Mouse (Mus musculus) testis, postnatal 10 days (tissue): ENCODE results near the gene Ticrr.

ENCODE experiments used
- DNase-seq: peaks from one replicate; pipeline ENCODE4 v3.0.0; 2021; ENCODE audit warnings: low spot score

Ticrr gene

DNA sequence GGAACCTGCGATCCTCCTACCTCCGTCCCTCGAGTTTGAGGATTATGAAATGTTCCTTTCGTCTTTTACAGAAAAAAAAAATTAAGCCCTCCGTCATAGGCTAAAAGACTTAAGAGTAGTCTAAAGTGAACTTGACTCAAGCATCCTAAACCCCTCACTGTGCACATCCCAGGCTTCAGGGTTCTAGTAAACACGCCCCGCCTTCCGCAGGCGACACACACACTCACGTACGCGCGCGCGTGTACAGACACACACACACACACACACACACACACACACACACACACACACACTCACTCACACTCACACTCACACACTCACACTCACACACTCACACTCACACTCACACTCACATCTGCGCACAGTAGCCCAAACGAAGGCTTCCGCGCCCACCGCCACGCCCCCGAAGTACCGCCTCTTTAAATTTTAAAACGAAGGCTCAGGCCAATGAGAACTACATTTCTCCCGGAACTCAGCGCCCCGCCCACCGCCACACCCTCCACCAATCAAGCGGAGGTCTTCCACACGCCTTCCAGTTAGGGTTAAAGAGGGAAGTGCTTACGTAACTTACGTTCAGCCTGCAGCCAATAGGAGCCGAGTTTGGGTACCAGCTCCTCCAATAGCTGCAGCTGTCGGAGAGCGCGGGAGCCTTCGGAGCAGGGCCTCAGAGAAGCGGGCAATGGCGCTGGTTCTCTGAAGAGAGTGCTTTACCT, at the start of gene Ticrr:
TSS of gene Ticrr (plus strand) at position 619 of the 713 bp plus-strand sequence.
- peak; percentile 99 for DNase-seq

DNA sequence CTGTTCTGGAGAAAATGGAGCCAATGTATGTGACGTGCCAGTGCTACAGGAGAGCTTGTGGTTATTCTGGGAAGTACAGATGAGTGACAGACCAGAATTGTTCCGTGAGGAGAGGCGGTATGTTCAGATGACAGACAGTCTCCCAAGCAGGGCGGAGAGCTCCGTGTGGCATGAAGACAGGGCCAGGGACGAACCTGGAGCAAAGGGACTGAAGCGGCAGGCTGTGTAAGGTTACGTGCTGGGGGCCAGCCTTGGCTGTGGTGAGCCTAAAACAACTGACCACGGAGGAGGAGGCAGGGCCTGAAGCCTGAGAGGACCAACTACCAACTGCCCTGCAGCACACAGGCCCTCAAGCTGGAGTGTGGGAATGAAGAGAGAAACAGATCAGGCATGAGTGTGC, 48.1 kb upstream of the Ticrr start:
- no peak for DNase-seq

DNA sequence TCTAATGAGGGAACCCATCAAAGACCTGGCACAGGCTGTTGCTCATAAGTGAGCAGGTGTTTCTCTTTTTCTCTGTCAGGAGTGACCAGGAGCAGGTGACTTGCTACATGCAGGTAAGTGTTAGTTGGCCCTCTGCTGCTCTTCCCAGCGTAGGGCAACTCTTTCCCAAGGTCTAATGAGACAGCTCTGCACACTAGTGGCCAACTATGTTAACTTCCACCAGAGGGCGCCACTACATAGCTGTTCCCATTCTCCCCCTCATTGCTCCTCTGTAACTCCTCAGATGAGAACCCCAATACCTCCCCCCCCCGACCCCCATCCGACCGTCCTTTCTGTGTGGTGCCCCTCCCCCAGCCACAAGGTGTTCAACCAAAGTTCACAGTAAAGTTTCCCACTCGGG, 47.2 kb upstream of the Ticrr start:
- DNase-seq, result peak; percentile 83

DNA sequence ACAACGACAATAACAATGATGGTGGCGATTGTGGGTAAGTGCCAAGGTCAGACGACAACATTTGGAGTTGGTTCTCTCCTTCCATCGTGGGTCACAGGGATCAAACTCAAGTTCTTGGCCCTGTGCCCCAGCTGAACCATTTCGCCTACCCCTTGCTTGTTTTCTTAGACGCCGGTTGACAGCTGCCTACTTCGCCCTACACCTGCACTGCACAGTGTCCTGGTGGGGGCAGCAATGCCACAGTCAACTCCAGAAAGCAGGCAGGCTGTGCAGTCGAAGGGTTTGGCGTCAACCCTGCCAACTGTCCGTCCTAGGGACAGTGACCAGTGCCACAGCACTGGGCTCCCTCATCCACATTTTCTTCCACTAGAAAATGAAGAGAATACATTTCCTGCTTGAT, 46.7 kb upstream of the Ticrr start:
- DNase-seq, result peak; percentile 60

DNA sequence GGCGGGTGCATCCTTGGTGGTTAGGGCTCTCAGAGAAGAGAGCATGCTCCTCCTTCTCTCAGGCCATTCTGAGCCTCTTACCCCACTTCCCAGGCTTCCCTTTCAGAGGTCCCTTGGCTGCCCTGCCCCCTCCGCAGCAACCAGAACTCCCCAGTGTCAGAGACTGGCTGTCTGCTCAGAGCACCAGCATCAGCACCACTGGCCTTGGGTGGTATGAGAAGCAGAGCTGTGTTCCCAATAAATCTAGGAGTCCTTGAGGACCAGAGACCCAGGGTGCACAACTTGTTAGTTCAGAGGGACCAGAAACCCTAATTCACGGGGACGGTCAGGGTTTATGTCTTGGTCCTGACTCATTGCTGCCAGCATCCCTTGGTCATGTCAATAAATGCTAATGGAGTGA, 45.0 kb upstream of the Ticrr start:
- DNase-seq, result no peak

DNA sequence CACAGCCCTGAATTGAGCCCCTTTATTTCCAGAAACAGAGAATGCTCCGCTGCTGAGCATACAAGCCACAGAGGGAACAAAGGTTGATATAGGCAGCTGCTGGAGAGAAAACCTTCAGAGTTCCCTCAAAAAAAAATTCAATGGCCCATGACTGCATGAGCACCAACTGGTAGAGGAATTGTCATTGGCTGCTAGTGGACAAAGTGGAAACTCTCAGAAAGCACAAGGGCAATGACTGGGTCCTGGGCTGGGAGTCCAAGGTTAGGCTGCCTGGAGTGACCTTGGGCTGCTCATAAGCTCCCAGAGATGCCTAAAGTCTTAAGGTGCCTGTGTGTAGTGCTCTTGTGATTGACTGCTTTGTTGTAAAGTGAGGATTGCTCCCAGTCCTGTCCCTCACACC, 44.1 kb upstream of the Ticrr start:
- DNase-seq, result no peak

DNA sequence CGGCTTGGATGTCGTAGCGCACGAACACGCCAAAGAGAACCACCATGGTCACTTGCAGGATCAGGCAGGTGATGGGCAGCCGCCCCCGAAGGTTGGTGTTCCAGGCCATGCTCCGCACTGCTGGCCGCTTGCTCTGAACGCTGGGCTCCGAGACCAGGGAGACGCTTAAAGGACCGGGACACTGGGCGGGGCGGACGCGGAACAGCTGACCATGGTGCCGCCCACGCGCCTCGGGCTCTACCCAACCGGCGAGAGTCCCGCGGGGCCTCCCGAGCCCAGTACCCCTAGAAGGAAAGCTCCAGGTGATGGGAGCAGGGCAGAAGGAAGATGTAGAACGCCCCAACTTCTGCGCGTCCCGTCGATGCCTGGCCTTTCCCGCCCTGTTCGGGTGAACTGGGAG, 42.6 kb upstream of the Ticrr start, which contains the start of gene Rhcg:
TSS of gene Rhcg (minus strand) at position 240 of the 400 bp plus-strand sequence.
- peak; percentile 53 for DNase-seq

DNA sequence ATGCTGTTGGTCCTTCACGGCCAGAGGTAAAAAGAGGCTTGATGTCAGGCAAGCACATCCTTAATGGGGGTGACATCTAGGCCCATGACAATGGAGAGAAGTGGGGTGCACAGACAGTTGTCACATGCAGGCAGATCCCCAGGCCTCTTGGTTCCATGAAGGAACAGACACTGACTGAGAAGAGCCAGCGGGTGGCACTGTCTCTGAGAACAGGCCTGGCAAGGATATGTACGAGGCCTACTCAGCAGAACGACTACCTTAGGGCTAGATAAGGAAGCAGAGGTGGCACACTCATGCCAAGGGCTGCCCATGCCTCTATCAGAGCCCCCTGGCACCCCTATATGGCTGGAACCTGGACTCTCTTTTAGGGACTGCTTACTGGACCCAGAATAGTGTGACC, 40.5 kb upstream of the Ticrr start:
- no peak for DNase-seq

DNA sequence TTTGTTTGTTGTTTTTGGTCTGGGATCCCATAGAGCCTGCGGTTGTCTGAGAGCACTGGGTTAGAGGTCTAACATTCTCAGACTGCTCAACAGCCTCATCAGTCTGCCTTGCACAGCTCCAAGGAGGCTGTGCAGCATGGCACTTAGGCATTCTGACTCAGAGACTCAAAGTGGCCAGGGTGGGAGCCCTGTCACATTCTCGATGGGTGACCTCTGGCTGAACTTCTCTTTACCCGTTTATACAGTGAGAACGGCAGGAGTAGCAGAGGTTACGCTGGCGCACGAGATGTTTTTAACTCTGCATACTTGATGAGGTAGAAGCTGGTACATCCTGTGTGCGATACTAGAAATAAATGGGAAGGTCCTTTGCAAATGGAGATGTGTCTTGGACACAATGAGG, 36.9 kb upstream of the Ticrr start:
- no peak for DNase-seq

DNA sequence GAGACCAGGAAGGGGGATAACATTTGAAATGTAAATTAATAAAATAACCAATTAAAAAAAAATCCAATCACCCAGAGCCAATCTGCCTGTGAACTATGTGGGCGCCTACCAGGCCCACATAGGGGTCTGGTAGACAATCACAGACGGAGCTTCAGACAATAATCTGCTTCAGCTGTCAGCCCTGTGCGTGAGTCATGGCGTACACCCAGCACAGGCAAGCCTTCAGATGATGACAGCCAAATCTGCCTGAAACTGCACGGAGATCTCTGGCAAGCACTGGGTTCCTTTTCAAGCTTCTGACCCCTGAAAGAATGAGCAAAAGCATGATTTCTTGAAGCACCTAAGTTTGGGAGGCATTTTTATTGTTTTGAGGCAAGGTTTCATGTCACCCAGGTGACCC, 33.8 kb upstream of the Ticrr start:
- no peak for DNase-seq

DNA sequence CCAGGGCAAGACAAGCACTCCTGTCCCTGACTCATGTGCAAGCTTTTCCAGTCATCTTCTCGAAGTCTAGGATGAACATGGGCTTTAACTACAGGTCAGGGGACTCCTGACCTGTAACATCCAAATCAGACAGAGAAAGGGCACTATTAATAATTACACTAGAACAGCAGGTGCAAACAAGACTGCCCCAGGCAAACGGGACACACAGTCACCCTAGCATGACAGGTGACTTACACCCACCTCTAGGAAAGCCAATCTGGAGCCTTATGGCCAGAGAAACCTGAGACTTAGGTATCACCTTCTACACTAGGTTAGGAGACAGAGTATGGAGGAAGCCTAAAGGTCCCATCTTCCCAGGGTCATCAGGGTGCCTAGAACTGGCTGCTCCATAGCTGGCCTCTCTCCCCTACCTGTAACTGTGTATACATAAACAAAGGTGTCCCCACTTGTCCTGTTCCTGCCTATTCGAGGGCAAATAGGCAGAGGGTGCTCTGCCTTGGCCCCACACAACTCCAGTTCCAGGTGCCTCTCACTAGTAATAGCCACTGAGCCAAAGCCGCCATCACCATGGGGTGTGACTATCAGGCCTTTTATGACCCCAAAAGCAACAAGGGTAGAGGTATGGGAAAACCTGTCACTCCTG, 31.6 kb upstream of the Ticrr start:
- DNase-seq, result no peak

DNA sequence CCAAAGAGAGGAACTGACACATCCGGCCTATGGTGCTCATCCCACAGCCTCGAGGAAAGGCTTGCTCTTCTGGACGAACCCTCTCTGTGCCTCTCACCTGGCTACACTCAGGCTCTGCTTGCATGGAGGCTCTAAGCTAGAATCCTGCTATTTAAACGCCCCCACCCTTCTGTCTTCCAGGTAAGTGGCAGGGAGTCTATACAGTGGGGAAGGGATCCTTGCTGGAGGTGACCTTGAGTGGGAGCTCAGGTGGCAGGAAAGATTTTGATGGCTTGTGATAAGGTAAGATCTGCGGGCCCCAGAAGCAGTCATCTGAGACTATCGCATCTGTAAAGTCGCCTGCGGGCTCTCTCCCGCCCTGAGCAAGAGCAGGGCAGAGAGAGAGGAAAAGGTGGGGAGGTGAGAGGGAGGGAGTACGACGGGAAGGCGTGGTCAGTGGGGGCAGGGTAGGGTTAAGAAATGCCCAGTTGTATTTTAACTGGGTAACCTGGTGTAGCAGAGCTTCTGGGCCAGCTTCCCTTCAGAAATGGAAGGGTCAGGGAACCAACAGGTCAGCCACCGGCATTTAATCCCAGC, 28.1 kb upstream of the Ticrr start:
- DNase-seq, result no peak

DNA sequence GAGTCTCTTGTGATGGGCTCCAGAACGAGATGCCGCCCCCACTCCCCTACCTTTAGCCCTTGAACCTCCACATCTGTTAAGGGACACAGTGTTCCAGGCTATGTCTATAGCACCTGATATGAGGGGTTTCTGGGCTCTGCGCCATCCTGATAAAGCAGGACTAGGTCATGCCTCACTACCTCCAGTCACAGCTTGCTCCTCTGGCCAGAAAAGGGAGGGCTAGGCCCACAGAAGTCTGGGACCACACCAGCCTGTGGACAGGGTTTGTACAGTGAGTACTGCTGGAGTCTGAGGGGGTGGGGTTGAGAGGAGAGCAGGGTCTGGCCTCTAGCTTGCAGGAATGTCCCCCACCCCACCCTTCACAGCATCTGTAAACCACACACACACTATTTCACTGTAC, 12.8 kb upstream of the Ticrr start:
- peak; percentile 56 for DNase-seq

DNA sequence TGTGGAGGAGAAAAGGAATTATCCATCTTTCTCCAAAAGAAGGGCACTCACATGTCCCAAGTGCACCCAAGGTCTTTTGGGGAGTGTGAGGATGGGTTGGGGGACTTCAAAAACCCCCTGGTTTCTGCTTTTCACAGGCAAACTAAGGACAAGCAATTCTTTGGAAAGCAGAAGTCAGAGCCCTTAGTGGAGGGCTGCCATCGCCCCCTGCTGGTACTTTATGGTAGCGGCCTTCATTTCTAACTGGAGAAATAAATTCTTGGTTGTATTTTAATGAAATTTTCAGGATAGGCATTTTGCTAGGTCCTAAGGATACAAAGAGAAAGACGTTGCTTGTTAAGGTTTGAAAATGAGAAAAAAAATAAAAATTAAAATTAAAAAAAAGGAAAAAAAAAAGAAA, 11.0 kb upstream of the Ticrr start:
- DNase-seq, result peak; percentile 83

DNA sequence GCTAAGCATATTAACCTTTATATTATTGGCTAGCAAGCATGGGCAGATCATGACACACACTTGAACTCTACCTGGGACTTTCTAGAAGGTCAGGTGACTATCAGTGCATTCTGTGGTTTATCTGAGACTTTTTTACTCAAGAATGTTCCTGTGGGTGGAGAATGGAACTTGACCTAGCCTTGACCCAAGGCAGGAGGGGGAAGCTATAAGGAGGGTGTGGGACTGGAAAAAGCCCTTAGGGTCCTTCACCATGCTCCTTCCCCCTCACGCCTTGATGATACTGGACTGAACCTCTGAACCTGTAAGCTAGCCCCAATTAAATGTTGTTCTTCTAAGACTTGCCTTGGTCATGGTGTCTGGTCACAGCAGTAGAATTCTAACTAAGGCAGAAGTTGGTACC, 5.8 kb upstream of the Ticrr start:
- no peak for DNase-seq

DNA sequence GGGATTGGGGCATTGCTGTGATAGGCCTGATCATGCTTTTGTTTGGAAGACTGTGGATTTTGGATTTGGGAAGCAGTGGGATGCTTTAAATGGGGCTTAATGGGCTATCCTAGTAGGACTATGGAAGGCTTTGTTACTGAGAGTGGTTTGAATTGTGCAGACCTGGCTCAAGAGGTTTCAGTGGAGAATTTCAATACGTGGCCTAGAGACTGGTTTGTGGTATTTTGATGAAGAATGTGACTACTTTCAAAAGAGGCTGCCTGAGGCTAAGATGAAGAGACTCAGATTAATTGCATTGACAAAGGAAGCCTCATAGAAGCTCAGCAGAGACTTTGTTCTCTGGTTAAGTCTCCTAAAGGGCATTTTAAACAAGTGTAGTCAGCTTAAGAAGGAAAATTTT, 5.4 kb upstream of the Ticrr start:
- no peak for DNase-seq

DNA sequence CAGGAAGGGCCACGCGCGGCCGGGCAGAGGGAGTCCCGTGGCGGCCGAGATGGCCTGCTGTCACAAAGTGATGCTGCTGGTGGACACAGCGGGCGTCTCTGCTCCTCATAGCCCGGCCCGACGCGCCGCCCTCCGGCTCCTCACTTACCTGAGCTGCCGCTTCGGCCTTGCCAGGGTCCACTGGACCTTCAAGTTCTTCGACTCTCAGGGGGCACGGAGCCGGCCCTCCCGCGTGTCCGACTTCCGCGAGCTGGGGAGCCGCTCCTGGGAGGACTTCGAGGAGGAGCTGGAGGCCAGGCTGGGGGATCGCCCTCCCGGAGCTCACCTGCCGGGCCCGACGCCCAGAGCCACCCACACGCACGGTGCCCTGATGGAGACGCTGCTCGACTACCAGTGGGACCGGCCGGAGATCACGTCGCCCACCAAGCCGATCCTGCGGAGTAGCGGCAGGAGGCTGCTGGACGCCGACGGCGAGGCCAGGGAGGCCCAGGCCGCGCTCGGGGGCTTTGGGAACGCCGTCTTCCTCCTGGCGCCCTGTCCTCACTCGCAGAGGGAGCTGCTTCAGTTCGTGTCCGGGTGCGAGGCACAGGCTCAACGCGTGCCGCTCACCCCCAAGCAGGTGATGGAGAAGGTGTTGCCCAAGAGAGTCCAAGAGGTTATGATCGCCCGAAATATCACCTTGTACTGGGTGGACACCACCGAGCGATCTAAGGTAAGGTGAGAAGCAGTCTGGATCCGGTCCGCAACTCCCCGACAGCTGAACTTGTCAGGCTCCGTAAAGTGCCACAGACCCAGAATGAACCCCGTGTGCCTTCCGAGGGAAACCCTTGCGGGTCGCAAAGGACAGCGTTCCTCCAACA, 525 bp downstream of the Ticrr start:
- no peak for DNase-seq

DNA sequence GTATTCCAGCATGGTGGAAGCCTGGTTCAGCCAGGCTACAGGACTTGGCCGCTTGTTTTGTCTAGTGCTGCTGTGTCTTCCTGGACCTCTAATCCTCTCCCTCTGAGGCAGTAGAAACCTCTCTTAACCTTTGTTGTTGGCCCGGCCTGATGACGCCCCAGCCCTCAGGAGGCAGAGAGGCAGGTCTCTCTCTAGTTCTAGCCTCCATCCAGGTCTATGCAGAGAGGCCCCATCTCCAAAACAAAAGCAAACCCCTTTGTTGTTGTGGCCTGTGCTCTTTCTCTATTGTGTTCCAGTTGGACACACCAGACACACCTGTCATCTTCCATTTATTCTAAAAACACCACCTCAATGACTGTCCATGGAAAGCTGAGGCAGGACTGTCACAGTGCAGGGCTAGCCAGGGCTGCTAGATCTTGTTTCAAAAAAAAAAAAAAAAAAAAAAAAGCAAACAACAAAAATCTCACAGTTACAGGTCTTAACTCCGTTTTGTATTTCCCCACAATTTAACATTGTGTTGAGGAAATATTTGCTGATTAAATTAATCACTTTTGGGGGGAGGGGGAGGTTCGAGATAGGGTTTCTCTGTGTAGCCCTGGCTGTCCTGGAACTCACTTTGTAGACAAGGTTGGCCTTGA, 1.4 kb downstream of the Ticrr start:
- DNase-seq, result no peak

DNA sequence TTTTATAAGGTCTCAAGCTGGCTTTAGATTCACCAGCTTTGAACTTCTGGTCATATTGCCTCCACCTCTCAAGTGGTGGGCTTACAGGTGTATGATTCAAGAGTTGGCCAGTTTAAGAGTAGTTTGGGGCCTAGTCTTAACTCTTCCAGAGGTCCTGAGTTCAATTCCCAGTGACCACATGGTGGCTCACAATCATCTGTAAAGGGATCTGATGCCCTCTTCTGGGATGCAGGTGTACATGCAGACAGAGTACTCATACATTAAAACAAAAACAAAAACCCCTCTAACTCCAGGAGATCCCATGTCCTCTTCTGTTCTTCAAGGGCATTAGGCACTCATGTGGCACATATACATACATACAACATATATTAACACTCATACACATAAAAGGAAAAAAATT, 6.7 kb downstream of the Ticrr start:
- DNase-seq, result no peak

DNA sequence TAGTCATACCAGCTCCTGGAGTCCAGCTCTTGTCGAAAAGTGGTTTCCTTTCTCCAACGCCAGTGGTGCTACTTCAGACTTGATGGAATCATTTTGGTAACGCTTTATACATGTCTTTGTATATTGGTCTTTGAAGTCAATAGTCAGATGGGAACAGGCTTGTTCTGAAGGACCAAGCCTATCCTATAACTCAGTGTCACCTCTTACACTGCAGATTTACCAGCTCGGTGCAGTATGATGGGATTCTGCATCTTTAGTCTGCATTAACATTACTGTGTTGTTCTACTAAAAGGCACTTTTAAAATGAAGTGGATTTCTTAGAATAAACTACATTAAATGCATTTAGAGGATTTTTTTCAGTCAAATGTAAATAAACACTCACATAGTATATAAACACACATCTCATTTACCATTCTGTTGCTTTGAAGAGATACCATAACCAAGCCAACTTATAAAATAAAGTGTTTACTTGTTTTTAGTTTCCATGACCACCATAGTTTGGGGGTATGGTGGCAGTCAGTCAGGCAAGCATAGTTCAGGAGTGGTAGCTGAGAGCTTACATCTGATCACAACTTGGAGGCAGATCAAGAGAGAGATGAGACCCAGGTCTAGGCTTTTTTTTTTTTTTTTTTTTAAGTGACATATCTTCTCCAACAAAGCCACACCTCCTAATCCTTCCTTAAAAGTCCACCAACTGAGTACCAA, 11.1 kb downstream of the Ticrr start:
- no peak for DNase-seq

DNA sequence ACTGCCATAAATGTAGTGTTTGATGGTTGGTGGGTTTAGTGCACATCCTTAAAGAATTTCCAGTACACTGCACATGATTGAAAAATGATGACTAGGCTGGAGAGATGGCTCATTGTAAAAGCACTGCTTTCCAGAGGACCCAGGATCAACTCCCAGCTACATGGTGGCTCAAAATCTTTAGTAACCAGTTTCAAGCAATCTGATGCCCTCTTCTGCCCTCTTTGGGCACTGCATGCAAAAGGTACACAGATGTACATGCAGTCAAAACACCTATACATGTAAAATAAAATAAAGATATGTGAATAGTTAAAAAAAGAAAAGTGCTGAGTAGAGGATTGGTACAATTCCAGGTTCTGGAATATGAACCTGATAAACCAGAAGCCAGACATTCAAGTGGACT, 19.2 kb downstream of the Ticrr start:
- no peak for DNase-seq

DNA sequence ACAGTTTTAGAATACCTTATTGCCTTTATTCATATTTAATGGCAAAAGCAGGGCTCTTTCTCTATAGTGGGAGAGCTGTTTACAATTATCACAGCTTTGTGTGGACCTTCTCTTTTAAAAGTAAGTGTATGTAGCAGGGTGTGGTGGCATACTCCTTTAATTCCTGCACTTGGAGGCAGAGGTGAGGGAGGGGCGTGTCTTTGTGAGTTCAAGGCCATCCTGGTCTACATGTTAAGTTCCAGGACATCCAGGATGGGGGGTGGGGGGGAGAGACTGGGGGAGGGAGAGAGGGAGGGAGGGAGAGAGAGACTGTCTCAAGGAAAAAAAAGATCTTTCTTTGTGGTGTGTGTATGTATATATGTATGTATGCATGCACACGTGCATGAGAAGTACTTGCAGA, 20.2 kb downstream of the Ticrr start:
- no peak for DNase-seq
